Mouse (Mus musculus): ENCODE results near the gene Kxd1. TPM values are rescaled to one million over a fixed set of nuclear protein-coding genes. Genes with fewer than 3 reads are reported as not detected.

Kxd1 gene
- 36.9 and 38.8 TPM in 2 replicates for polyA plus RNA-seq (2012; rRNA removed)

GRCm38 (mm10) chr8:70527512-70528181 lies at the start of gene Kxd1, which contains the start of gene Fkbp8:
Gene Kxd1 (minus strand): TSS chr8:70527956.
Gene Fkbp8 (plus strand): TSS chr8:70527724.

GRCm38 (mm10) chr8:70539077-70539813 lies 11.5 kb upstream of the Kxd1 start, which contains the start of gene Ell:
Gene Ell (plus strand): TSS chr8:70539457.

GRCm38 (mm10) chr8:70510228-70510915 lies 17.4 kb downstream of the Kxd1 start, which contains the start of gene Uba52:
Gene Uba52 (minus strand): TSS chr8:70510801.

GRCm38 (mm10) chr8:70506328-70507026 lies 21.3 kb downstream of the Kxd1 start, which contains the start of gene Rex1bd:
Gene Rex1bd (minus strand): TSS chr8:70506752.

GRCm38 (mm10) chr8:70492664-70493640 lies 34.8 kb downstream of the Kxd1 start, which contains the start of gene Crlf1:
Gene Crlf1 (plus strand): TSS chr8:70493158.

GRCm38 (mm10) chr8:70486941-70487520 lies 40.7 kb downstream of the Kxd1 start, which contains the start of gene Tmem59l:
Gene Tmem59l (minus strand): TSS chr8:70487358.

GRCm38 (mm10) chr8:70476333-70477268 lies 51.2 kb downstream of the Kxd1 start, which contains the start of gene Klhl26:
Gene Klhl26 (minus strand): TSS chr8:70476968.

Other genes starting within 250 kb of the Kxd1 start
- gene Homer3, start 245.1 kb downstream of the Kxd1 start, polyA plus RNA-seq (2012; rRNA removed) = 39.3 and 42.2 TPM in 2 replicates
- gene Ddx49, start 225.5 kb downstream of the Kxd1 start, polyA plus RNA-seq (2012; rRNA removed) = 53.5 and 59.7 TPM in 2 replicates
- 260 and 266 TPM in 2 replicates for gene Cope, start 225.4 kb downstream of the Kxd1 start, polyA plus RNA-seq (2012; rRNA removed)
- 37.7 and 45.2 TPM in 2 replicates for gene Cers1, start 212.2 kb downstream of the Kxd1 start, polyA plus RNA-seq (2012; rRNA removed)
- gene Gdf1, start 198.1 kb downstream of the Kxd1 start, polyA plus RNA-seq (2012; rRNA removed) = 13.0 and 13.6 TPM in 2 replicates
- 18.0 and 25.0 TPM in 2 replicates for gene Upf1, start 174.7 kb downstream of the Kxd1 start, polyA plus RNA-seq (2012; rRNA removed)
- 0.19 and 0.36 TPM in 2 replicates for gene Comp, start 154.4 kb downstream of the Kxd1 start, polyA plus RNA-seq (2012; rRNA removed)
- 48.8 and 63.0 TPM in 2 replicates for gene Crtc1, start 88.4 kb downstream of the Kxd1 start, polyA plus RNA-seq (2012; rRNA removed)
- gene Klhl26, start 51.0 kb downstream of the Kxd1 start, polyA plus RNA-seq (2012; rRNA removed) = 45.0 and 47.6 TPM in 2 replicates
- 93.1 and 93.2 TPM in 2 replicates for gene Tmem59l, start 40.6 kb downstream of the Kxd1 start, polyA plus RNA-seq (2012; rRNA removed)
- 21.4 and 29.2 TPM in 2 replicates for gene Crlf1, start 34.8 kb downstream of the Kxd1 start, polyA plus RNA-seq (2012; rRNA removed)
- 208 and 217 TPM in 2 replicates for gene Rex1bd, start 21.2 kb downstream of the Kxd1 start, polyA plus RNA-seq (2012; rRNA removed)
- gene Uba52, start 17.2 kb downstream of the Kxd1 start, polyA plus RNA-seq (2012; rRNA removed) = 1,219 and 1,269 TPM in 2 replicates
- 515 and 521 TPM in 2 replicates for gene Fkbp8, start 232 bp downstream of the Kxd1 start, polyA plus RNA-seq (2012; rRNA removed)
- gene Ell, start 11.5 kb upstream of the Kxd1 start, polyA plus RNA-seq (2012; rRNA removed) = 21.8 and 22.9 TPM in 2 replicates
- gene Isyna1, start 66.4 kb upstream of the Kxd1 start, polyA plus RNA-seq (2012; rRNA removed) = 198 and 208 TPM in 2 replicates
- gene Ssbp4, start 80.9 kb upstream of the Kxd1 start, polyA plus RNA-seq (2012; rRNA removed) = 201 and 212 TPM in 2 replicates
- gene Lrrc25, start 88.2 kb upstream of the Kxd1 start, polyA plus RNA-seq (2012; rRNA removed) = 0.78 and 0.87 TPM in 2 replicates
- 0.16 and 0.32 TPM in 2 replicates for gene Gdf15, start 104.5 kb upstream of the Kxd1 start, polyA plus RNA-seq (2012; rRNA removed)
- gene Pgpep1, start 132.4 kb upstream of the Kxd1 start, polyA plus RNA-seq (2012; rRNA removed) = 45.7 and 46.8 TPM in 2 replicates
- gene Lsm4, start 145.3 kb upstream of the Kxd1 start, polyA plus RNA-seq (2012; rRNA removed) = 153 and 155 TPM in 2 replicates
- 201 and 210 TPM in 2 replicates for gene Jund, start 171.0 kb upstream of the Kxd1 start, polyA plus RNA-seq (2012; rRNA removed)
- gene Iqcn, start 175.5 kb upstream of the Kxd1 start, polyA plus RNA-seq (2012; rRNA removed) = 0.12 and 0.14 TPM in 2 replicates
- not detected in 2 replicates for gene Gm3336, start 190.6 kb upstream of the Kxd1 start, polyA plus RNA-seq (2012; rRNA removed)
- gene Pde4c, start 195.8 kb upstream of the Kxd1 start, polyA plus RNA-seq (2012; rRNA removed) = 1.1 and 1.2 TPM in 2 replicates
- gene Rab3a, start 226.7 kb upstream of the Kxd1 start, polyA plus RNA-seq (2012; rRNA removed) = 582 and 635 TPM in 2 replicates
- gene Mpv17l2, start 233.0 kb upstream of the Kxd1 start, polyA plus RNA-seq (2012; rRNA removed) = 27.0 and 27.4 TPM in 2 replicates
- gene Pik3r2, start 248.8 kb upstream of the Kxd1 start, polyA plus RNA-seq (2012; rRNA removed) = 138 and 151 TPM in 2 replicates